Mouse (Mus musculus) G1E (cell line): ENCODE results near the gene Phf20. TPM values are rescaled to one million over a fixed set of nuclear protein-coding genes. Genes with fewer than 3 reads are reported as not detected.

Experiments
- ATAC-seq: 2 replicates; pipeline ENCODE4 v1.8.0; 2016; ENCODE audit warnings: mild to moderate bottlenecking; ENCODE audit not compliant: insufficient number of reproducible peaks, poor library complexity, low FRiP score, severe bottlenecking; ENCODE audit errors: extremely low read depth
- DNase-seq: peaks from one replicate; pipeline ENCODE4 v3.0.0; 2012; ENCODE audit warnings: low spot score
- H3K27me3 ChIP-seq: 2 replicates; pipeline ENCODE4 v1.6.1; 2012; ENCODE audit warnings: mild to moderate bottlenecking, low read length, inconsistent platforms; ENCODE audit not compliant: insufficient read depth
- H3K36me3 ChIP-seq: replicated peaks from 2 replicates; pipeline ENCODE3; 2012; ENCODE audit warnings: mild to moderate bottlenecking, inconsistent platforms
- H3K4me1 ChIP-seq: 2 replicates; pipeline ENCODE4 v1.6.1; 2012; ENCODE audit warnings: low read depth, low read length, inconsistent platforms, mixed read lengths; ENCODE audit not compliant: insufficient read depth
- H3K4me3 ChIP-seq: 2 replicates; pipeline ENCODE4 v1.5.1; 2012; ENCODE audit warnings: low read depth, mild to moderate bottlenecking, inconsistent platforms, low read length, moderate library complexity, mixed read lengths
- H3K9me3 ChIP-seq: replicated peaks from 2 replicates; pipeline ENCODE4 v1.6.1; 2012; ENCODE audit warnings: inconsistent platforms
- CTCF ChIP-seq: IDR thresholded peaks from 2 replicates; pipeline ENCODE4 v1.5.1; 2012; ENCODE audit warnings: low read depth, low read length, inconsistent platforms, mixed read lengths
- GATA1 ChIP-seq: IDR thresholded peaks from 2 replicates; pipeline ENCODE4 v1.6.1; 2012; ENCODE audit warnings: borderline replicate concordance, low read length, inconsistent platforms, mixed read lengths
- GATA2 ChIP-seq: IDR thresholded peaks from 2 replicates; pipeline ENCODE4 v1.6.1; 2012; ENCODE audit warnings: low read depth, low read length, inconsistent platforms, borderline replicate concordance
- POLR2AphosphoS5 ChIP-seq: IDR thresholded peaks from 2 replicates; pipeline ENCODE4 v1.6.1; 2012; ENCODE audit warnings: low read depth, low read length, inconsistent platforms; ENCODE audit not compliant: insufficient replicate concordance
- TAL1 ChIP-seq: conservative IDR thresholded peaks from 2 replicates; pipeline ENCODE4 v1.6.1; 2012; ENCODE audit warnings: low read depth, low read length, inconsistent platforms, mixed read lengths
- polyA plus RNA-seq: library from polyadenylated mRNA; stranded (reverse); fragments of >175 nt; gene quantifications from 2 replicates; pipeline ENCODE4 v1.2.3, GENCODE M21; 2012
- total RNA-seq, 2 experiments: library from RNA; stranded (forward) in 1 of 2; stranded (reverse) in 1 of 2; fragments of 200-1000 nt in 1 of 2; fragments of >200 nt in 1 of 2; fragmentation: Nextera tagmentation in 1 of 2; gene quantifications; 2 replicates each; pipeline ENCODE4 v1.2.3; 2014 to 2017

The Phf20 gene
- total and polyA plus RNA-seq, 3 experiments: 37.8 to 63.9 (median 45.8) TPM

- Histone ChIP-seq H3K4me1 (peaks cover 30% of the 10 kb centered on the region), H3K9me3 (0 out of 2 replicates have a peak, but pooled peaks cover 5% of the 10 kb centered on the region), H3K27me3 (no peaks in the 10 kb centered on the region), H3K36me3 (peaks cover 49% of the 10 kb centered on the region), H3K4me3 (peak overlapping the region; percentile 91)
- no peak for TF ChIP-seq TAL1
- no peak for TF ChIP-seq POLR2AphosphoS5
- no peak for TF ChIP-seq CTCF
- no peak for TF ChIP-seq GATA2
- no peak for TF ChIP-seq GATA1
- ATAC-seq (no peak), DNase-seq (no peak)
Observed at GRCm38 (mm10) chr2:156313153-156313552, 116.9 kb downstream of the Phf20 start.

GRCm38 (mm10) chr2:156314811-156315210 lies 118.5 kb downstream of the Phf20 start:
- ATAC-seq: no peak
- no peaks in the 10 kb centered on the region for H3K27me3 ChIP-seq

GRCm38 (mm10) chr2:156318491-156318890 lies 122.2 kb downstream of the Phf20 start:
- Histone ChIP-seq H3K4me1 (peaks cover 31% of the 10 kb centered on the region), H3K4me3 (no peak overlapping the region), H3K9me3 (peaks cover 13% of the 10 kb centered on the region), H3K36me3 (peaks cover 63% of the 10 kb centered on the region), H3K27me3 (no peaks in the 10 kb centered on the region)
- TF ChIP-seq TAL1 (no peak), GATA2 (no peak), GATA1 (no peak), CTCF (no peak), POLR2AphosphoS5 (no peak)
- ATAC-seq (no peak), DNase-seq (no peak)

More at GRCm38 (mm10) chr2:156314811-156315210, 118.5 kb downstream of the Phf20 start:
- TF ChIP-seq TAL1 (no peak), CTCF (no peak), GATA2 (no peak), GATA1 (no peak), POLR2AphosphoS5 (no peak)
- Histone ChIP-seq H3K9me3 (0 out of 2 replicates have a peak, but pooled peaks cover 5% of the 10 kb centered on the region), H3K36me3 (peaks cover 55% of the 10 kb centered on the region), H3K4me3 (no peak overlapping the region), H3K4me1 (peaks cover 30% of the 10 kb centered on the region)
- DNase-seq: no peak

GRCm38 (mm10) chr2:156321538-156321937 lies 125.3 kb downstream of the Phf20 start:
- Histone ChIP-seq H3K4me3 (no peak overlapping the region), H3K27me3 (no peaks in the 10 kb centered on the region), H3K9me3 (peaks cover 8% of the 10 kb centered on the region), H3K36me3 (peaks cover 37% of the 10 kb centered on the region), H3K4me1 (peaks cover 42% of the 10 kb centered on the region)
- DNase-seq (no peak), ATAC-seq (no peak)
- TF ChIP-seq TAL1: no peak
- TF ChIP-seq CTCF: no peak
- no peak for TF ChIP-seq POLR2AphosphoS5
- no peak for TF ChIP-seq GATA1
- TF ChIP-seq GATA2: no peak

GRCm38 (mm10) chr2:156324116-156324588 lies 127.9 kb downstream of the Phf20 start:
- TF ChIP-seq CTCF (no peak), TAL1 (peak; percentile 42; the same call in 1 of the 2 replicates), GATA2 (no peak), GATA1 (no peak), POLR2AphosphoS5 (no peak)
- DNase-seq: peak; percentile 83
- Histone ChIP-seq H3K9me3 (peaks cover 11% of the 10 kb centered on the region), H3K27me3 (no peaks in the 10 kb centered on the region), H3K36me3 (peaks cover 35% of the 10 kb centered on the region), H3K4me3 (peak overlapping the region; percentile 60; the same call in 1 of the 2 replicates), H3K4me1 (peaks cover 49% of the 10 kb centered on the region)
- peak; percentile 82 for ATAC-seq

GRCm38 (mm10) chr2:156324681-156325080 lies 128.4 kb downstream of the Phf20 start:
- peak; percentile 54 for ATAC-seq
- Histone ChIP-seq H3K36me3 (peaks cover 30% of the 10 kb centered on the region), H3K4me3 (peak overlapping the region; percentile 60; the same call in 1 of the 2 replicates), H3K27me3 (no peaks in the 10 kb centered on the region), H3K4me1 (peaks cover 49% of the 10 kb centered on the region), H3K9me3 (peaks cover 14% of the 10 kb centered on the region)
- peak; percentile 62 for DNase-seq
- no peak for TF ChIP-seq TAL1
- TF ChIP-seq GATA1: no peak
- no peak for TF ChIP-seq POLR2AphosphoS5
- TF ChIP-seq GATA2: no peak
- TF ChIP-seq CTCF: no peak
